8 mouse cellular contexts compared by ENCODE assay signal in genomic region chr6:128760016-128760415, GRCm38 (mm10). TPM values are rescaled to one million over a fixed set of nuclear protein-coding genes. Genes with fewer than 3 reads are reported as not detected.
DNase-seq lines count a peak whose midpoint lies in the region; ATAC-seq lines count a peak whose summit lies in the region.
"Not testable (repeated sequence)": the region's sequence is repeated elsewhere in the genome, so short reads cannot be mapped to it uniquely, and the experiment has no call there.

No protein-coding gene starts in this region.

- 1% methylated on average over 22 of the region's 22 CpGs for WGBS in hindbrain, embryonic 14.5 days

- not testable (repeated sequence) for H3K36me3 ChIP-seq in hindbrain, embryonic 14.5 days (replicated peaks; ENCODE audit: control insufficient read depth, insufficient read depth)

- not testable (repeated sequence) for H3K27me3 ChIP-seq in hindbrain, embryonic 14.5 days (ENCODE audit: control insufficient read depth, insufficient read depth, low read length)

- H3K9me3 ChIP-seq in hindbrain, embryonic 14.5 days (ENCODE audit: control insufficient read depth, low read length): not testable (repeated sequence)

- peak; percentile 52 for ATAC-seq in hindbrain, embryonic 14.5 days (ENCODE audit: low FRiP score)

- peak overlapping the region; percentile 66 for H3K4me3 ChIP-seq in hindbrain, embryonic 14.5 days (replicated peaks; ENCODE audit: low read length)

- peak overlapping the region; percentile 96 for H3K27ac ChIP-seq in hindbrain, embryonic 14.5 days

- not testable (repeated sequence) for H3K4me1 ChIP-seq in hindbrain, embryonic 14.5 days (replicated peaks; ENCODE audit: control insufficient read depth, insufficient read depth, low read length)

- peak overlapping the region; percentile 85 for H3K9ac ChIP-seq in hindbrain, embryonic 14.5 days

- DNase-seq in T-cell, adult 2 months (ENCODE audit: low spot score): peak; percentile 90
- peak; percentile 96 to 98 for DNase-seq in cerebellum, postnatal 25 days
- DNase-seq in frontal cortex, postnatal 25 days (ENCODE audit: low spot score in 2 of 2): peak; percentile 98 to 99
- DNase-seq in hindbrain, embryonic 14.5 days (ENCODE audit: low spot score): peak; percentile 98
- DNase-seq in layer of hippocampus, postnatal 36 days: peak; percentile 94 to 97
- peak; percentile 93 for DNase-seq in lung, postnatal 25 days (ENCODE audit: low spot score)
- peak; percentile 65 for DNase-seq in retina, adult 2 months (ENCODE audit: low read depth, low spot score)
- DNase-seq in thymus, postnatal 36 days: peak; percentile 87 to 89

- H3K4me2 ChIP-seq in hindbrain, embryonic 14.5 days (replicated peaks): peak overlapping the region; percentile 55

RNA-seq across cellular contexts. Expression of gene Klrb1c, which starts 29.0 kb away (rescaled TPM):
- polyA plus RNA-seq in hindbrain, embryonic 14.5 days (2014; fragmentation: Nextera tagmentation; extraction: Ambion mirVana): 0.23 TPM in 1 of 2 replicates, not detected in the other
- not detected for total RNA-seq in layer of hippocampus, postnatal 36 days (2021)

RNA-seq across cellular contexts. Expression of gene Klrb1, which starts 37.2 kb away (rescaled TPM):
- 0.51 and 0.78 TPM in 2 replicates for polyA plus RNA-seq in hindbrain, embryonic 14.5 days (2014; fragmentation: Nextera tagmentation; extraction: Ambion mirVana)
- total RNA-seq in layer of hippocampus, postnatal 36 days (2021): under 1 TPM; 0.46 to 0.62 TPM

Comparison
In these comparisons a context has a peak if more than half of its experiments do, and no peak if none do; other contexts are left out.
1. Peak in every context shown above with its lines: DNase-seq, ATAC-seq, H3K4me3 ChIP-seq and H3K27ac ChIP-seq.